Mouse (Mus musculus) left cerebral cortex, adult 2 months (tissue): ENCODE results near the gene Prpf31. TPM values are rescaled to one million over a fixed set of nuclear protein-coding genes. Genes with fewer than 3 reads are reported as not detected.

Experiments
- DNase-seq, 2 experiments: peaks; one replicate each; pipeline ENCODE4 v3.0.0; 2021 to 2022; ENCODE audit warnings: low spot score in 2 of 2, mixed read lengths in 1 of 2; ENCODE audit errors: extremely low spot score in 1 of 2
- H3K27ac ChIP-seq: fragments of 200-600 bp; 2 replicates; pipeline ENCODE4 v1.8.1; 2022
- H3K4me3 ChIP-seq: fragments of 200-600 bp; 2 replicates; pipeline ENCODE4 v1.8.1; 2022
- CTCF ChIP-seq: fragments of 200-600 bp; IDR thresholded peaks from 2 replicates; pipeline ENCODE4 v1.8.1; 2022; ENCODE audit warnings: antibody characterized with exemption, mild to moderate bottlenecking, moderate library complexity
- intact Hi-C: fragments of 180-260 bp; cut with DNase I; formaldehyde crosslinking; loops from one replicate; pipeline ENCODE4 v1.15.1; 2025
- microRNA-seq, 2 experiments: library from miRNA; unstranded; fragments of <30 nt; microRNA quantifications; one replicate each; pipeline ENCODE4 v1.2.0; 2021
- total RNA-seq, 2 experiments: library from RNA; stranded (reverse); gene quantifications; 2 replicates each; pipeline ENCODE4 v1.2.3; 2021

Gene Prpf31
- total RNA-seq, 2 experiments from 2014 or later = 47.1 to 56.9 TPM

DNA sequence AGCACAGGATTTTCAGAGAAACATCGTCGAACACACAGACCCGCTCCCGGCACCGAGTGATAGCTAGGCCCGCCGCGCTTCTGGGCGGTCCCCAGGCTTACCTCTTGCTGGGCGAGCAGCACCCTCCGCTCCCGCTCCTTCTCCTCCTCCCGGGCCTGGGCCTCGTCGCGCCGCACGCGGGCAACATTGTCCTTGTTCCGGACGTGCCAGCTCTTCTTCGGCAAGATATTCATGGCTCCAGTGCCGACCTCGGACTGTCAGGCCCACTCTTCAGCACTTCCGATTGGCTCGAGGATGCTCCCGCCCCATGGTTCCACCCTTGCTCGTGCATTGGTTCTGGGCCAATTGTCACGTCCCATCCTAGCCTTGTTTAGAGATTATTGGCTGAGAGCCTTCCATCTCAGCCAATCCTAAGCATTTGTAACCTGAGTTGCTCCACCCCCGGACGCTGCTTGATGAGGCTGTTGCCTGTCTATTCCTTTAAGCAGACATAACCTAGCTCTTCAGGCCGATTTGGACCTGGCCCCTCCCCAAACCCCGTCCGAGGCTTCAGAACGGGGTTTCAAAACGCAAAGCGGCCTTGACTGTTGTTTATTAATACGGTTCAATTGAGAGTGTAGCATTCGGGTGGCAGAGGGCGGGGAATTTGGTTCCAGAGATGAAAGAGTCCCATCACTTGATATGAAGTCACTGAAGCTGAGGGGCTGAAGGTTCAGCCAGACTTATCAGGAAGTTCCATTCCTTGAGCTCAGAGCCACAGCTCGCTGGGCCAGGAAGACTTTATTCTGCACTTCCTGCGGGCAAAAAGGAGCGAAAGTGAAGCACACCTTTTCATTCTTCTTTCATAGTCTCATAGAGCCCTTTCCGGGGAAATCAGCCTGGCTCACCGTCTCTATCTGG lies 35.7 kb downstream of the Prpf31 start, which contains the start of gene Leng1:
TSS of gene Leng1 (minus strand) at position 626 of the 900 bp plus-strand sequence.
- TF ChIP-seq CTCF = no peak
- Histone ChIP-seq H3K27ac (peak within 1 kb of the TSS; percentile 81), H3K4me3 (peak within 1 kb of the TSS; percentile 75)
- DNase-seq = peak; percentile 94
- intact Hi-C loops = loop anchor here (1.0 kb wide), 1 partner anchor 19 kb away; no protein-coding TSS in a partner anchor

DNA sequence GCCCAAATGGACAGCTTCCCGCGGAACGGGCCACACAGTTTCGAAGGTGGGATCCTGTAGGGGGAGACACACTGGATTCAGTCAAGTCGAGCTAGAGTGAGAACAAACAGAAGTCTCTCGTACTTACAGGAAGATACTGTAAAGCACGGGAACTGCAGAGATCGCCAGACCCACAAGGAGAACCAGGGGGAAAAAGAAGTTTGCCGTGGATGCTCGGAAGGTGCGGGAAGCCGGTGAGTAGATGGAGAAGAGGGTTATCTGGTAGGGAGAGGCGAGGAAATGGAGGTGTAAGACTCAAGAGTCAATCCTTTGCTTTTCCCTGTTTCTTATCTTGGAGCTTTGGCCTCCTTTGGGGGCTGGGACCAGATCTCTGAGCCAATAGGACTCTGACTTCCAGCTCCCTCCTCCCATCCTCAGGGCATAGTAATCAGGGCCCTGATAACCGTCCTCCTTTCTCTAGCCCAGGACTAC lies 37.2 kb downstream of the Prpf31 start:
- TF ChIP-seq CTCF = no peak; the same call in none of the 2 replicates
- Histone ChIP-seq H3K4me3 (no peak overlapping the region), H3K27ac (no peak overlapping the region)
- intact Hi-C loops = no loop called here
- no peak for DNase-seq

DNA sequence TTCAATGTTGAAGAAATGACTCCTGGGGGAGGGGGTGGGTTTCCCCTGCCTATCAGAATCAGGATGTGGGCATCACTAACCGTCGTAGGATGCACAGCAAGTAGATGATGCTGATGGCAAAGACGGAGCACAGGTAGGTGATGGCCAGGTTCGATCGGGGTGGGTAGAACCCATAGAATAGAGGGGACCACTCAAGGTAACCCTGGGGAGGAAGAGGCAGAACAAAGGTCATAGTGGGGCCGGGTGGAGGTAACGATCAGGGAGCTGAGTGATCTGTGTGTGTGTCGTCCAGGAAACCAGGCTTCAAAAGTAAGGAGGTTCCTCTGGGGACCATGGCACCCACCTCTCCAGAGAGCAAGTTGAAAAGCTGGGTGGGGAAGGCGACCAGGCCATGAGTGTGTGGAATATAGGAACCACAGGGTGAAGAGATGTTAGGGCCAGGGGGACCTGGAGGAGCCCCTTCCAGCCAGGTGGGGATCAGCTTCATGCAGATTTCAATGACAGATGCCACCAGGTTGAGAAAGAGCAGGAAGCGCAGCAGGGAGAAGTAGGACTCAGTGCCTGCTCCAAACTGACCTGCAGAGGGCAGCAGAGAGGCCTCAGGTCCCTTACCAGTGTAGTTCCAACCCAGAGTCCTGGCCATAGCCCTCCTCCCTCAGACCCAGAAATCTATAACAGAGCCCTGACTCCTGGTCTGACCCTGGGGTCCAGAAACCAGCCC lies 44.9 kb downstream of the Prpf31 start:
- DNase-seq = peak; percentile 79 to 82
- Histone ChIP-seq H3K27ac (no peak overlapping the region), H3K4me3 (no peak overlapping the region)
- intact Hi-C loops = loop anchor here (5.0 kb wide), 2 partner anchors 753 to 798 kb away; no protein-coding TSS in a partner anchor
- TF ChIP-seq CTCF = peak; percentile 97

DNA sequence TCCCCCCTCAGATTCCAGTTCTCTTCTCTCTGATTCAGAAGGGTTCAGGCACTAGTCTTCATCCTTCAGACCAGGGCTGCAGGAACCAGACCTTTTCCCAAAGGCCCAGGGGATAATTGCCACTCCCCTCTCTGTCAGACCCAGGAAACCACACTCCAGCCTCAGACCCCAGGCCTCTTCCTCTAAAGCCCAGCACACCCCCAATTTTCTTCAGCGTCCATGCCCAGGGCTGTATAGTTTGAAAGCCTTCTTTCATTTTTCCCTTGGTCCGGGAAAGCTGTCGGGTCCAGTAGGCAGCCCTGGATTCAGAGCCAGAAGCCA lies 45.4 kb downstream of the Prpf31 start:
- no peak for TF ChIP-seq CTCF
- DNase-seq = no peak
- intact Hi-C loops = loop anchor here (5.0 kb wide), 2 partner anchors 752 to 797 kb away; no protein-coding TSS in a partner anchor
- H3K4me3 ChIP-seq = no peak overlapping the region
- H3K27ac ChIP-seq = no peak overlapping the region

DNA sequence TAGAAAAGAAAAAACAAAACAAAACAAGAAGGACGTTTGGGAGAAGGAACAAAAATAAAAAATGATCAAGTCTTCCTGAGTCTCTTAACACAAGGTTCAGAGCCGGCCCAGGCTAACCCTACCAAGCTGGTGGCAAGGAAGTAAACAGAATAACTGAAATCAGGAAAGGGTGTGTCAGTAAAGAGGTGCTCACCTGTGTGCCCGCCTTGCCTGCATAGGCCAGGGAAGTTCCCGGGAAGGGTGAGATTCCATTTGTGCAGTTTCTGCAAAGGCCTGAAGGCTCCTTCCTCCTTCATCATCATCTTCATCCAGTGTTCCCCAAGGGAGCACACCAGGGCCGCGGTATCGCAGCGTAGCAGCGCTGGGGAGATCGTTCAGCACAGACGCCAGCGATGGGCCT lies 46.6 kb downstream of the Prpf31 start:
- DNase-seq = no peak
- intact Hi-C loops = loop anchor here (5.0 kb wide), 2 partner anchors 751 to 796 kb away; no protein-coding TSS in a partner anchor

DNA sequence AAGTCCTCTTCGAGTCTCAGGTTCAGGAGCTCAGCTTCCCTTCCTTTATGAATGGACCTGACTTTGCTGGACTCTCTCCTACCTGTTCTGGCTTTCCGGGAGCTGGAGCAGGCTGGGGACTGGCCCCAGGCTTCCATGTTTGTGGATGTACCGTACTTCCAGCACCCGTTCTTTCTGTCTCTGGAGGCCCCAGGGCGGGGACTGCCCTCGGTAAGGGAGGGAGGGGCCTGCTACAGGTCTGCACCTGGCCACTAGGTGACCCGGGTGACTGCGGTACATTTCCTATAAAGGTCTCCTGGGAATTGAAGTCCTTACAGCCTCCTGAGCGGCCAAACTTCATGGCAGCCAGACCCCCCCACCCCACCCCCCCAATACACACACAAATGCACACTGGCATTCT lies 47.6 kb downstream of the Prpf31 start, which contains the start of gene Tmc4:
TSS of gene Tmc4 (minus strand) at position 212 of the 400 bp plus-strand sequence.
- no peak for TF ChIP-seq CTCF
- Histone ChIP-seq H3K27ac (no peak within 1 kb of the TSS), H3K4me3 (no peak within 1 kb of the TSS)
- no peak for DNase-seq
- intact Hi-C loops = loop anchor here (5.0 kb wide), 2 partner anchors 750 to 795 kb away; no protein-coding TSS in a partner anchor

More for the DNA sequence above, 46.6 kb downstream of the Prpf31 start:
- TF ChIP-seq CTCF = no peak
- H3K27ac ChIP-seq = no peak overlapping the region
- no peak overlapping the region for H3K4me3 ChIP-seq

DNA sequence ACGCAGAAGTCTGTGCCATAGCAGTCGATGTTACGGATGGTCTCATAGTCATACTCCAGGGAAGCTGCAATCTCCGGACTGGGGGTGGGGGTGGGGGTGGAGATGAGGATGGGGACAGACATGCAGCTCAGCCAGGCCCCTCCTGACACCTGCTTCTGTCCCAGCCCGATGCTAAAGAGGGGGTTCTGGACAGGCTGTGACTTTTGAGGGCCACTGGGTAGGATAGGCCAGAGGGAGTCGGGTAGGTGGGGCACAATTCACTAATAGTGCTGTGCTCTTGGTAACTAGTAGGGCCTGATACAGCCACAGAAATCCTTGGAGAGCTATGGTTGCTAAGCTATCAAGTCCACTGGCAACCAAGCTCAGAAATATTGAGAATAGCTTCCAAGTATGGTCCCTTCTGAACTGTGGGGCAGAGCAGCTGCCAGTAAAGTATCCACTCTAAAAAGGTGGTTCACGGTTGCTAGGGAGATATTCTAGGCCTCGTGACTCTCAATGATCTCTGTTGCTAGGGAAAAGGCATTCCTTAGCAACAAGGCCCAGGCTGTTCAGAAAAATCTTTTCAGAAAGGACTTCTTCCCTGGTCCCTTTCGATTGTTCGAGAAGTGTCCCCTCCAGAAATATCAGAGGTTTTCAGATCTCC lies 54.2 kb downstream of the Prpf31 start:
- TF ChIP-seq CTCF = no peak
- intact Hi-C loops = no loop called here
- Histone ChIP-seq H3K4me3 (no peak overlapping the region), H3K27ac (no peak overlapping the region)
- no peak for DNase-seq

GRCm38 (mm10) chr7:3684698-3685097 lies 54.9 kb downstream of the Prpf31 start:
- TF ChIP-seq CTCF = no peak
- intact Hi-C loops = no loop called here
- peak overlapping the region; percentile 44 for H3K27ac ChIP-seq
- no peak for DNase-seq
- H3K4me3 ChIP-seq = no peak overlapping the region

GRCm38 (mm10) chr7:3685400-3686187 lies 55.8 kb downstream of the Prpf31 start:
- no peak for DNase-seq
- intact Hi-C loops = no loop called here
- H3K4me3 ChIP-seq = no peak overlapping the region
- H3K27ac ChIP-seq = peak overlapping the region; percentile 44
- no peak for TF ChIP-seq CTCF

DNA sequence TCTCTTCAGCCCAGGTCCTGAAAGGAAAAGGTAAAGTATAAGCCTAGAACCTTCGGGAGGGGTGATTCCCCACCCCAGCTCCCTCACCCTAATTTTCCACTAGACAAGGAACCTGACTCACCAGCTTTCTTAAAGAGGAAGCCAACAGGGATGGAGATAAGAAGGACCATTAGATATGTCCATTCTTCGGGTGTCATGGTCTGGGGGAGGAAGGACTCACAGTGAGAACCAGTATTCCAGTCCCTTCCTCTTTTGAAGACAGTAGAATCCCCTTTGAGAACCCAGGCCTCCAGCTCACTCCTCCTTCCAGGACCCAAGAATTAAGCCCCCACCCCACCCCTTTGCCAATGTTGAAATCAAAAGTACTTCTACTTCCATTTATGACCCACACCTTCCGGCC lies 62.1 kb downstream of the Prpf31 start:
- peak overlapping the region; percentile 85 for H3K4me3 ChIP-seq
- no peak for TF ChIP-seq CTCF
- intact Hi-C loops = loop anchor here (2.0 to 10.0 kb wide), 3 partner anchors 45 to 1373 kb away; partner anchors contain the start of gene U2af2
- no peak for DNase-seq
- peak overlapping the region; percentile 93 for H3K27ac ChIP-seq

Small RNA genes within 50 kb of the gene (microRNA-seq; reads per million reads assigned to microRNA genes)
- gene Gm25100 = 0 reads per million in 2 experiments
- 6.1 to 7.6 reads per million in 2 experiments for gene Mir3572

Other genes starting within 250 kb of the Prpf31 start
- gene Cacng8, start 239.3 kb upstream of the Prpf31 start, total RNA-seq = 100 to 1,000 TPM; 176 to 186 TPM
- 1 to 10 TPM; 1.2 TPM for gene Cacng6, start 205.8 kb upstream of the Prpf31 start, total RNA-seq
- under 1 TPM in 1 of 2 experiments, not detected in 1; 0.28 TPM for gene Tarm1, start 127.4 kb upstream of the Prpf31 start, total RNA-seq
- gene Oscar, start 13.8 kb upstream of the Prpf31 start, total RNA-seq = 1 to 10 TPM in 1 of 2 experiments, under 1 TPM in 1; 0.93 to 1.4 TPM
- gene Ndufa3, start 12.6 kb upstream of the Prpf31 start, total RNA-seq = 100 to 1,000 TPM; 490 to 497 TPM
- gene Tfpt, start 56 bp upstream of the Prpf31 start, total RNA-seq = 10 to 100 TPM; 34.7 to 41.0 TPM
- gene Cnot3, start 15.3 kb downstream of the Prpf31 start, total RNA-seq = 10 to 100 TPM; 52.4 to 54.3 TPM
- 1 to 10 TPM; 5.4 to 6.1 TPM for gene Leng1, start 35.9 kb downstream of the Prpf31 start, total RNA-seq
- gene Tmc4, start 47.6 kb downstream of the Prpf31 start, total RNA-seq = 10 to 100 TPM in 1 of 2 experiments, 1 to 10 TPM in 1; 7.4 to 14.6 TPM
- gene Tsen34, start 62.9 kb downstream of the Prpf31 start, total RNA-seq = 10 to 100 TPM; 77.0 to 79.0 TPM
- 100 to 1,000 TPM; 235 to 238 TPM for gene Mboat7, start 63.5 kb downstream of the Prpf31 start, total RNA-seq
- gene Rps9, start 74.0 kb downstream of the Prpf31 start, total RNA-seq = 100 to 1,000 TPM; 325 to 326 TPM
- under 1 TPM; 0.16 to 0.25 TPM for gene Pirb, start 90.4 kb downstream of the Prpf31 start, total RNA-seq
- gene Gm15448, start 195.7 kb downstream of the Prpf31 start, total RNA-seq = not detected
- not detected for gene Pira2, start 215.1 kb downstream of the Prpf31 start, total RNA-seq